Mouse (Mus musculus) cerebellum, adult 9-10 months (tissue): Measurements from ENCODE around the gene Bicdl1.
A peak's percentile ranks its signal among the peaks of the same experiment; 100 is the strongest.

Experiments used
- DNase-seq: peaks from one replicate; pipeline ENCODE4 v3.0.0; 2022

Gene Bicdl1

DNA sequence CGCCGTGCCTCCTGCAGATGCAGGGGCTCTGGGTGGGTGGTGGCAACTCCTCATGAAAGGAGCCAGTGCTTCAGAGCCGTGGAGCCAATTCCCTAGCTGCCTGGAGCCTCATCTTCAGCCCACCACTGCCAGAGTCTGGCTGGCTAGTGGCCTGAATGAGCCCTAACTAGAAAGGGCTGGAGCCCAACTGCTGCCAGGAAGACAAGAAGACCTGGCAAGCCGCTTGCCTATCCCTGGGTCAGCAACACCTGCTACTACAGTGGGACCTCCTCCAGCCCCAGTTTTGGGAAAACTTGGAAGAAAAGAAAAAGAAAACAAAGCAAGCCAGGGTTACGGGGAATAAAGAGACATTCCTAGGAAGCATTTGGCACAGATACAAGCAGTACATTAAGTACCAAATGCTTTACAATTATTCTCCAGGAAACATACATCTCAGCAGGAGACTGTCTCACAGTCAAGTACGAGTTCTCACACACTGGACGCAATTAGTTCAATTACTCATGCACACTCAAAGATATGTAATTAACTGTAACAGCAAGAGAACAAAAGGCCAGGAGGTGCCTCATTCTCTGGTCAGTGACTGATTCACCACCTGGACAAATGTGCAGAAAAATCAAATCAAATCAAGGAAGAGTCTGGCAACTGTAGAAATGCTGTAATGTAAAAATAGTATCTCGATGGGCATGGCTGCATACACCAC lies 64.9 kb downstream of the Bicdl1 start:
- peak; percentile 83 for DNase-seq

- no peak for DNase-seq
These were observed 68.8 kb downstream of the Bicdl1 start for GRCm38 (mm10) chr5:115662658-115663057.

DNA sequence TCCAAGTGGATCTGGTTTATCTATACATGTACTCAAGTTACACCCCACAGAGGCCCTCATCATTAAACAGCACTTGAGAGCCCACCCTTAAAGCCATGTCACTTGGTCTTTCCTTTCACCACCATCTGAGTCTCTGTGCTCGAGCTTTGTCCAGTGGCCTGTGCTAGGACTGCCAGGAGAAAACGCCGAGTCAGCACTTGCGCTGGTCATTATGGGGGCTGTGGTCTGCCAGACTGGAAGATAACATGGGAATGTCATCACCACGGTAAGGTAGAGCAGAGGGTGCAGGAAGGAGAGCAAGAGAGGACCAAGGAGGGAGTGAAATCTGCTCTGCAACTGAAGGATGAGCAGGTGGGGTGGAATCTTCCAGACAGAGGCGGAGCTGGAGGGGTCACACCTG lies 73.1 kb downstream of the Bicdl1 start:
- DNase-seq, result no peak

GRCm38 (mm10) chr5:115657234-115657633 lies 74.2 kb downstream of the Bicdl1 start:
- no peak for DNase-seq

DNA sequence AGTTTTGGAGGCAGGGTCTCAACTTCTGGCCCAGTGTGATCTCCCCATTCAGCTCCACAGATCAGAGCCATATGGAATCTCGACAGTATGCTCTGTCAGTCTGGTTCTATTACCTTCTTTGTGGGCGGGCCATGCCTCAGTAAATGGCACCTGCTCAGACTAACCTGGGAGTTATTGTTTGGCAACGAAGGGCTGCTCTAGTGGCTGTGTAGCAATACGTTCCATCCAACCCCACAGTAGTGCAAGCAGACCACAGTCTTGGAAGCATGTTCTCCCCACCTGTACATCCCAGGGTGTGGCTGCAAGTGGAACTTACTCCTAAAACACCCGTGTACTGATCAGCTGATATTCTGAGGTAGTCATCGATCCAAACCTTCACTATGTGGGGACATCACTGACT lies 74.7 kb downstream of the Bicdl1 start:
- DNase-seq, result no peak

- no peak for DNase-seq
These were observed 77.6 kb downstream of the Bicdl1 start for GRCm38 (mm10) chr5:115653776-115654175.

DNA sequence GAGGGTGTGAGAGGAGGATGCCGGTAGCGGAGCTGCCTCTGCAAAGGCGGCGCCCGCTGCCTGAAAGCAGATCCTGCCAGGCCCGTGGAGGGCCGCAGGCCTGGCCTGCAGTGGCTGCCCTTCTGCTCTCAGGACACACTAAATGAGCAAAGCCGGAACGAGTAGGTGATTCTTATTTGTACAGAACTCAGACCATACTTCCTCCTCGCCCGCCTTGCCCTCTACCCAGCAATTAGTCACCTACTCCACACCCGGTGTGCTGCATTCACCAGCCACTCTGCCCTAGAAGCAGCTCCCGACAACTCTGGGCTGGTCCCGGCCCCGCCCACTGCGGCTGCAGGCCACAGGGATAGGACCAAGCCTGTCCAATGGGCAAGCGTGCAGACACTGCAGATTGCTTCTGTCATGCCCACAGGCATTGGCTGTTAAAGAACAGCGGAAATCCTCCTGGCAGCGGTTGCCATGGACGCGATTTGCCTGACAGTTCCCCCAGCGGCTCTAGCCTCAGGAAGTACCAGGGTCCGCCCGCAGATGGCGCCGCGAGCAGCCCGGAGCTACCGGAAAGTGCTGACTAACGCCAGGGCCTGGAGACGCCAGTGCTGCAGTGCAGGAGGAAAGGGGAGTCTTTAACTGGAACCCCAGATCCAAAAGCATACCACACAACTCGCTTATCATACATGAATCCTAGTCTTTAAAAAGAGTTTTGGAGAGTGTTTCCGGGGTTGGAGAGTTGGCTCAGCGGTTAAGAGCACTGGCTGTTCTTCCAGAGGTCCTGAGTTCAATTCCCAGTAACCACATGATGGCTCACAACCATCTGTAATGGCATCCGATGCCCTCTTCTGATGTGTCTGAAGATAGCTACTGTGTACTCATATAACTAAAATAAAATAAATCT lies 78.5 kb downstream of the Bicdl1 start:
- peak; percentile 100 for DNase-seq

DNA sequence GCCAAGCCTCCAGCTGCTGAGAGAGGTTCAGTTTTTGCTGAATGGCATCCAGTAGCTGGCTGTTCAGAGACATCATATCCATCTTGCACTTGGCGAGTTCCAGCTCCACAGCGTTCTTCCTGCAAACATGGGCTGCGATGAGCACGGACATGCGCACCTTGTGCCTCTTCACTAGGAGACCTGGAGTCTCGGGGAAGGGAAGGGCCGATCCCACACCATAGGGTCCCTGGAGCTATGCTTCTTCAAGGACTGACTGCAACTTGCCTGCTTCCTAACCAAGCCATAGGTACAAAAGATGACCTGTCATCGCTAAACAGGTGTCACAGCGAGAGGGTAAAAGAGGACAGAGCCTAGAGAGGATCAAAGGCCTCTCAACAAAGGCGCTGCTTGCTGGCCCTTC lies 79.6 kb downstream of the Bicdl1 start:
- no peak for DNase-seq

- no peak for DNase-seq
These were observed 80.5 kb downstream of the Bicdl1 start for GRCm38 (mm10) chr5:115650885-115651284.

- no peak for DNase-seq
These were observed 81.7 kb downstream of the Bicdl1 start for GRCm38 (mm10) chr5:115649699-115650098.

DNA sequence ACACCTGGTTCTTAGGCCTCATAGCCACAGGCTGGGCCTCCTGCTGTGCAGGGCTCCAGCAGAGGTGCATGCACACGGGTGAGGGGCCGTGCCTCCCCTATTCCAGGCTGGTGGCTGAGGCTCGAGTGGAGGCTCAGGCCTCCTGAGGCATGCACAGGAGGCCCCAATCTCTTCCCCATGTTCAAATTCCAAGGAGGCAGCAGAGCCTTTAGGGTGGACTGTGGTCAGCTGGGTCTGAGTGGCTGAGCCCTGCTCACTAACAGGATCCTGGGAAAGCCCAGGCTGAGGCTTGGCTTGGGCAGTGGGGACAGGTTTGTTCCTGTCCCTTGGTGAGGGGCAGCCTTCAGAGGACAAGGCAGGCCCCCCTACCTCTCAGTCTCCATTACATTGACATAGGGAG lies 82.5 kb downstream of the Bicdl1 start:
- DNase-seq, result no peak

GRCm38 (mm10) chr5:115644192-115644591 lies 87.2 kb downstream of the Bicdl1 start:
- no peak for DNase-seq

GRCm38 (mm10) chr5:115635536-115635935 lies 95.9 kb downstream of the Bicdl1 start:
- no peak for DNase-seq

DNA sequence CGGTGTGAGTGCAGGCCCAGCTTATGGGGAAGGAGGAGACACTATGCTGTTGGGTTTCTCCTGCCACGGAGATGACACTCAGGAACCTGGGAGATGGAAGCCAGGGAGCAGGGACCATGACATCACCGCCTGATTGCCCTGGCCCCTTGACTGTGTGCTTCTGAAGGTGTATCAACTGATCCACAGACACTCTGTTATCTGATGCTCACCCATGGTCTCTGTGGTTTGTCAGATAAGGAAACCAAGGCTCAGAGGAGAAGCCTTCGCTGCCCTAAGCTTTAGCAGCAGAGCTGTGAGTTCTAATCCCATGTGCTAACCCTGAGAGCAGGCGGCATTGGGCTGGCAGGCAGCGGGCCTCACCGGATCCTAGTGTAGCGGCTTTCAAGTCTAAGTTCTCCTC lies 97.4 kb downstream of the Bicdl1 start:
- no peak for DNase-seq

DNA sequence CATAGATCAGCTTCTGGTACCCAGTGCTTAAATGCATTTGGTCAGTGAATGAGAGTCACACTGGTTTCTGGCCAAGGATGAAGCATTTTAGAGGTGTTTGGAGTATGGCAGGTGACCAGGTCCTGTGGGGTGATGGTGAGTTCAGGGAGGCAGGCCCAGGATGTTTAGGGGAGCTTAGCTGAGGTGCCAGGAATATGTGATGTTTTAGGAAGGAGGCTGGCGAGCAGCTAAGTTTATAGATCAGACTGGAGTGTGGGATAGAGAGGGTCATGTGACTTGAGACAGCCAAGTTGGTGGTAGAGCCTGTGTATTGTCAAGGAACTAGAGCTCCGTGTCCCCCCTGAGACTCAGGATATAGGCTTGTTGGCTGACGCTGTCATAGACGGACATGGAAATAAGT lies 98.4 kb downstream of the Bicdl1 start:
- DNase-seq, result no peak

GRCm38 (mm10) chr5:115632358-115632714 lies 99.1 kb downstream of the Bicdl1 start:
- DNase-seq, result peak; percentile 58

GRCm38 (mm10) chr5:115631505-115632357 lies 99.7 kb downstream of the Bicdl1 start, which contains the start of gene Rab35:
TSS of gene Rab35 (plus strand) at chr5:115631908.
- DNase-seq, result peak; percentile 91

DNA sequence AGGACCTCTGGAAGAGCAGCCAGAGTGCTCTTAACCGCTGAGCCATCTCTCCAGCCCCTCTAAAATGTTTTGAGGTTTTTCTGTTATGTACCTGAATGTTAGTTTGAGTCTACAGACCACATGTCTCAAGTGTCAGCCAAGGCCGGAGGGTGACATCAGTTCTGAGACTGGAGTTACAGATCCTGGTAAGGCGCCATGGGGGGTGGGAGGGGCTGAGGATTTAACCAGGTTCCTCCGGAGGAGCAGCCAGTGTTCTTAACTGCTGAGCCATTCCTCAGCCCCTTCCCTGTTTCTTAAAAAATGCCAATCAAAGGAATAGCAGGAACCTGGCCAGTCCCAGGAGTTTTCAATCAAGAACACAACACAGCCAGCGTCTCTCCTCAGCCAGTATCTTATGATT lies 101.1 kb downstream of the Bicdl1 start:
- no peak for DNase-seq

- DNase-seq, result no peak
These were observed 101.7 kb downstream of the Bicdl1 start for GRCm38 (mm10) chr5:115629672-115630071.

GRCm38 (mm10) chr5:115628083-115628482 lies 103.3 kb downstream of the Bicdl1 start:
- no peak for DNase-seq

DNA sequence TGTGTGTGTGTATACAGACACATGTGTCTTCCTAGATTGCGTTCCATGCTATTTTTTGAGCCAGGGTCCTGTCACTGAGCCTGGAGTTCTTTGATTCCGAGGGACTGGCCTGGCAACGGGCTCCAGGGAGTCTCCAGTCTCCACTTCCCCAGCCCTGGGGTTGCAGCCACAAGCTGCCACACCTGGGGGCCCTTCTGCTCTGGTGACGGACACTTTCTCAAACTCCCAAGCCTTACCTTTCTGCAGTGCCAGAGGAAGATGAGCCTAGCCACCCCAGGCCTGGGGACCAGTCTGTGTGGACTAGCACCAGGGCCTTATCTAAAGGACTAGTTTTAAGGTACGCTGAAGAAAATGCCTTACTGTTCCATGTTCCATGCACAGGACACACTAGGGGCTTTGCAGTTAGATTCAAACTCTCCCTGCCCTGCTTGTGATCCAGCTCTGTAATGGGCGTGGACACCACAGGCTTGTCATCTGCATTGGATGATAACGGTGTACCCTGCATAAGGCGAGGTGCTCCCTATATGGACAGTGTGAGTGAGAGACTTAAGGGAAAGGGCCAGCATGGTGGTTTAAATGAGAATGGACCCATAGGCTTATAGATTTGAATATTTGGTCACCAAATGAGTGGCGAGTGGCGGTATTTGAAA lies 105.1 kb downstream of the Bicdl1 start:
- DNase-seq, result no peak

GRCm38 (mm10) chr5:115623694-115624440 lies 107.6 kb downstream of the Bicdl1 start:
- DNase-seq, result no peak
